Mouse (Mus musculus) hindbrain, embryonic 10.5 days (tissue): ENCODE measurements at regions not wholly inside any gene's neighbourhood (a gene's known extent, or its start where the extent isn't known, plus 50 kb on each side); places are given as distances from the start of the nearest gene placed in this dataset.

Experiments
- DNase-seq: peaks from one replicate; pipeline ENCODE4 v3.0.0-alpha.2; 2017; ENCODE audit warnings: low spot score
- H3K27ac ChIP-seq: fragments of 300-500 bp; sonication (generic); 2 replicates; pipeline ENCODE4 v1.5.1; 2016; ENCODE audit warnings: mild to moderate bottlenecking, moderate library complexity
- H3K27me3 ChIP-seq: fragments of 300-500 bp; sonication (generic); 2 replicates; pipeline ENCODE4 v1.6.1; 2016; ENCODE audit warnings: mild to moderate bottlenecking; ENCODE audit not compliant: poor library complexity, insufficient read depth, severe bottlenecking
- H3K36me3 ChIP-seq: fragments of 300-500 bp; sonication (generic); 2 replicates; pipeline ENCODE4 v1.6.1; 2016; ENCODE audit warnings: mild to moderate bottlenecking, moderate library complexity
- H3K4me1 ChIP-seq: fragments of 300-500 bp; sonication (generic); replicated peaks from 2 replicates; pipeline ENCODE4 v1.6.1; 2016; ENCODE audit warnings: mild to moderate bottlenecking
- H3K4me3 ChIP-seq: fragments of 300-500 bp; sonication (generic); 2 replicates; pipeline ENCODE4 v1.5.1; 2016; ENCODE audit warnings: mild to moderate bottlenecking, moderate library complexity
- H3K9me3 ChIP-seq: fragments of 300-500 bp; sonication (generic); 2 replicates; pipeline ENCODE4 v1.6.1; 2016; ENCODE audit warnings: mild to moderate bottlenecking, moderate library complexity
- WGBS: fragments of 180-500 bp; shearing (Covaris S2); methylation state at CpG from one replicate; pipeline ENCODE4 v1.1.7; 2016; 5-methylcytosine and 5-hydroxymethylcytosine counted together

- no peak overlapping the region for H3K27ac ChIP-seq
- H3K4me1 ChIP-seq = no peaks in the 10 kb centered on the region
- no peak overlapping the region for H3K4me3 ChIP-seq
- H3K27me3 ChIP-seq = no peaks in the 10 kb centered on the region
- H3K36me3 ChIP-seq = no peaks in the 10 kb centered on the region
- peak; percentile 5 for DNase-seq
- H3K9me3 ChIP-seq = no peaks in the 10 kb centered on the region
These were observed 63.7 kb upstream of the Gm773 start for GRCm38 (mm10) chrX:56276348-56276747.

GRCm38 (mm10) chrX:56274170-56274569, 61.5 kb upstream of the Gm773 start:
- Histone ChIP-seq H3K27ac (no peak overlapping the region), H3K4me3 (no peak overlapping the region), H3K36me3 (no peaks in the 10 kb centered on the region), H3K27me3 (no peaks in the 10 kb centered on the region), H3K9me3 (no peaks in the 10 kb centered on the region), H3K4me1 (no peaks in the 10 kb centered on the region)
- 3% methylated on average over 1 of the region's 1 CpGs for WGBS
- peak; percentile 3 for DNase-seq

- no peaks in the 10 kb centered on the region for H3K27me3 ChIP-seq
- no peak for DNase-seq
- no peak overlapping the region for H3K27ac ChIP-seq
- no peak overlapping the region for H3K4me3 ChIP-seq
- no peaks in the 10 kb centered on the region for H3K9me3 ChIP-seq
- 94% methylated on average over 2 of the region's 2 CpGs for WGBS
- H3K36me3 ChIP-seq = no peaks in the 10 kb centered on the region
- H3K4me1 ChIP-seq = no peaks in the 10 kb centered on the region
These were observed 57.0 kb upstream of the Gm773 start for GRCm38 (mm10) chrX:56269706-56270105.
